Mouse (Mus musculus): ENCODE data around the gene Ptgdr. TPM values are rescaled to one million over a fixed set of nuclear protein-coding genes. Genes with fewer than 3 reads are reported as not detected.
"Not testable (repeated sequence)": the region's sequence is repeated elsewhere in the genome, so short reads cannot be mapped to it uniquely, and the experiment has no call there.

Gene Ptgdr
- polyA plus RNA-seq (2012; fragmentation: generic; extraction: Trizol), result not detected
- long read RNA-seq, experiment 1, result 0 reads
- long read RNA-seq, experiment 2, result 0 reads

DNA sequence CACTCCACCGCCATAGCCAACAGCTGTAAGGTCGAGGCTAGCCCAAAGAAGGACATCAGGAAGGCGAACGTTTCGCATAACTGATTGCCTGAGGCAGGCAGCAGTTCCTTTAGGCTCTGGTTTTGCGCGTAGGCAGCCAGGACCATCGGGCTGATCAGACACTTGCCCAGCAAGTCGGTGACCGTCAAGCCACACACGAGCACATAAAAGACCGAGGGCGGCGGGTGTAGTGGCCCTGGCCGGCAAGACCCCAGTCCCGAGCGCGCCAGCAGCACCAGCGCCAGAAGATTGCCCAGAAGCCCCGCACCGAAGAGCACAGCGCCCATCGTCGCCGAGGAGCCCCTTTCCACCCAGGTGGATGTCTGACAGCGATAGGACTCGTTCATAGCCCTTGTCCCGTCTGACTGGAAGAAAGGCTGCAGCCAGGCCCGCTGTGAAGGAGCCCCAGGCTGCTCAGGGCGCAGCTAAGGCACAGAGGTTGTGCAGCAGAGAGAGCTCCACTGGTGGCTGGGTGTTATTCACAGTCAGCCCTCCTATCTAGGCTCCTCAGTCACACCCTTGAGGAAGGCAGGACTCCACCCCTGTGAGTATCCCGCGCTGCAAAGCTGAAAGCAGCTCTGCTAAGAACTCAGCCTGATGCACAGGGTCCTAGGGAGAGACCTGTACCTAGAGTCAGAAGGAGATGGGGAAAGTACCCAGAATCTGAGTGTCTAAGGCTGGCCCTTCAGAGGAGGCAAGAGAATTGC, at the start of gene Ptgdr:
TSS of gene Ptgdr (minus strand) at position 508 of the 746 bp plus-strand sequence.
- TF ChIP-seq MYOG (IDR thresholded peaks at IDR 0.05; ENCODE audit: control insufficient read depth, extremely low read depth, insufficient read length) (no peak), CEBPB (IDR thresholded peaks at IDR 0.05; ENCODE audit: low read depth) (no peak), FOSL1 (IDR thresholded peaks at IDR 0.05; ENCODE audit: insufficient read depth, low read length, poor library complexity, severe bottlenecking) (no peak), MYOD1 (IDR thresholded peaks at IDR 0.05; ENCODE audit: control insufficient read depth, insufficient read length, low read depth) (no peak), MAX (IDR thresholded peaks at IDR 0.05) (no peak), USF1 (IDR thresholded peaks at IDR 0.05; ENCODE audit: low read depth) (no peak), CTCF (IDR thresholded peaks at IDR 0.05; ENCODE audit: control insufficient read depth, insufficient read depth, insufficient read length) (no peak)

GRCm38 (mm10) chr14:44907774-44908173, 48.6 kb upstream of the Ptgdr start:
- Histone ChIP-seq H3K4me3 (ENCODE audit: insufficient read depth, poor library complexity, severe bottlenecking) (no peak overlapping the region), H3K36me3 (ENCODE audit: control insufficient read depth, insufficient read depth) (no peaks in the 10 kb centered on the region), H3ac (ENCODE audit: control insufficient read depth, insufficient read length, low read depth) (no peak overlapping the region), H3K79me3 (ENCODE audit: low read depth) (no peaks in the 10 kb centered on the region), H3K79me2 (ENCODE audit: control insufficient read depth, insufficient read depth) (no peaks in the 10 kb centered on the region), H3K27me3 (ENCODE audit: control insufficient read depth, insufficient read depth, insufficient read length) (no peaks in the 10 kb centered on the region)
- TF ChIP-seq MAX (IDR thresholded peaks at IDR 0.05) (no peak), FOSL1 (IDR thresholded peaks at IDR 0.05; ENCODE audit: insufficient read depth, low read length, poor library complexity, severe bottlenecking) (no peak), USF1 (IDR thresholded peaks at IDR 0.05; ENCODE audit: low read depth) (no peak), MYOG (IDR thresholded peaks at IDR 0.05; ENCODE audit: control insufficient read depth, extremely low read depth, insufficient read length) (no peak)

More for the DNA sequence above, at the start of gene Ptgdr:
- Histone ChIP-seq H3K4me3 (ENCODE audit: insufficient read depth, poor library complexity, severe bottlenecking) (no peak within 1 kb of the TSS), H3K79me3 (ENCODE audit: low read depth) (no peaks in the 10 kb centered on the region), H3K36me3 (ENCODE audit: control insufficient read depth, insufficient read depth) (no peaks in the 10 kb centered on the region), H3K79me2 (ENCODE audit: control insufficient read depth, insufficient read depth) (no peaks in the 10 kb centered on the region), H3K27me3 (ENCODE audit: control insufficient read depth, insufficient read depth, insufficient read length) (no peaks in the 10 kb centered on the region), H3ac (ENCODE audit: control insufficient read depth, insufficient read length, low read depth) (no peak within 1 kb of the TSS)

DNA sequence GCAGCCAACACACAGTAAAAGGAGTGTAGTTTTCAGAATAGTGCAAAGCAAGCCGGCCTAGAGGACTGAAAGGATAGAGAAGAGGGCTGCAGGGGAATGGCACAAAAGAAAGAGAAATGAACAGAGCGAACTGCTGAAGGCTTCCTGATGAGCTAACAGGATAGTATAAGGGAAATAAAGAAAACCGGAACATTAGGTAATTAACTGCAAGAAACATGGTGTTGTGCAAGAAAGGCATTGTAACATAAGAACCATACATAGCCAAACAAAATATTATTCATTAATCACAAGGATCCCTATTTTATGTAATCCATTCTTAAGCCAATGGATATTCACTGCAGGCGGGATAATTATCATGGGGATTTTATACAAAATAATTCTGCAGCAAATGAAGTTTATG, 45.0 kb upstream of the Ptgdr start:
- TF ChIP-seq MAX (IDR thresholded peaks at IDR 0.05), result no peak
- TF ChIP-seq CTCF (IDR thresholded peaks at IDR 0.05; ENCODE audit: control insufficient read depth, insufficient read depth, insufficient read length), result no peak
- TF ChIP-seq MYOG (IDR thresholded peaks at IDR 0.05; ENCODE audit: control insufficient read depth, extremely low read depth, insufficient read length), result no peak
- H3K79me2 ChIP-seq (ENCODE audit: control insufficient read depth, insufficient read depth), result no peaks in the 10 kb centered on the region
- no peaks in the 10 kb centered on the region for H3K27me3 ChIP-seq (ENCODE audit: control insufficient read depth, insufficient read depth, insufficient read length)
- no peak overlapping the region for H3K4me3 ChIP-seq (ENCODE audit: insufficient read depth, poor library complexity, severe bottlenecking)
- H3K36me3 ChIP-seq (ENCODE audit: control insufficient read depth, insufficient read depth), result no peaks in the 10 kb centered on the region
- H3ac ChIP-seq (ENCODE audit: control insufficient read depth, insufficient read length, low read depth), result no peak overlapping the region
- no peaks in the 10 kb centered on the region for H3K79me3 ChIP-seq (ENCODE audit: low read depth)

GRCm38 (mm10) chr14:44901735-44902134, 42.6 kb upstream of the Ptgdr start:
- not testable (repeated sequence) for H3ac ChIP-seq (ENCODE audit: control insufficient read depth, insufficient read length, low read depth); H3K36me3 ChIP-seq (ENCODE audit: control insufficient read depth, insufficient read depth); H3K4me3 ChIP-seq (ENCODE audit: insufficient read depth, poor library complexity, severe bottlenecking); H3K79me2 ChIP-seq (ENCODE audit: control insufficient read depth, insufficient read depth); H3K27me3 ChIP-seq (ENCODE audit: control insufficient read depth, insufficient read depth, insufficient read length); H3K79me3 ChIP-seq (ENCODE audit: low read depth)

DNA sequence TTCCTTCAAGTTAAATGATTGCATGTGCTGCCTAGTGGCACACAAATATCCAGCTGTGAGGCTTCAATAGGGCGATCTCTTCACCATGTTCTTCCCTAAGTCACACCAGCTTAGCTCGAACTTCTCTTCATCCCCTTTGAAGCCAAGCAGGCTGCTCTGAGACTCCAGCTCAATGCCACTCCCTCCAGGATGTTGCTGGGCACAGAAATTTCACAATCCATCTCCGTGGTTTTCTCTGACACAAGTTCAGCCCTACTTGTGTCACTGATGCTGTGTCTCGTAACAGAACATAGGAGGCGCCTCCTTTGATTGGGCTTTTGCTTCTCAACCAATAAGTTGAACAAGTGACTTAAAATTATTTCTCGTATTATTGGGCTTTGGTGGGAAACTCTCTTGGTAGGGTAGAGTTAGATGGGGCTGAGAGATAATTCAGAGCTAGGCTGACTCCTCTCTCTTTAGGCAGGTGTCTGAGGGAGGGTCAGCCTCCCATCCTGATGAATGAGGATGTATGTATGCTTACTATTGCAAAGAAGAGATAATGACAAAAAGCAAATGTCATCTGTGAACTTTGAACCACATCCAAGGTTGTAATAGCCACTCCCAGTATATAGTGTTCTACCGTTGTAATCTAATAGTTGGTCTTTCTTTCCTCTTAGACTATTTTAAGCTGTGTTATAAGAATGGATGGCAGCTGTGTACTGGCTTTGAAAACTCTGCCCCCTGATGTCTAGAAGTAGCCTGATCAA, 32.4 kb upstream of the Ptgdr start:
- no peaks in the 10 kb centered on the region for H3K79me2 ChIP-seq (ENCODE audit: control insufficient read depth, insufficient read depth)
- no peaks in the 10 kb centered on the region for H3K36me3 ChIP-seq (ENCODE audit: control insufficient read depth, insufficient read depth)
- H3K79me3 ChIP-seq (ENCODE audit: low read depth), result no peaks in the 10 kb centered on the region
- no peaks in the 10 kb centered on the region for H3K27me3 ChIP-seq (ENCODE audit: control insufficient read depth, insufficient read depth, insufficient read length)
- TF ChIP-seq MYOG (IDR thresholded peaks at IDR 0.05; ENCODE audit: control insufficient read depth, extremely low read depth, insufficient read length), result no peak
- TF ChIP-seq MAX (IDR thresholded peaks at IDR 0.05), result no peak
- TF ChIP-seq CTCF (IDR thresholded peaks at IDR 0.05; ENCODE audit: control insufficient read depth, insufficient read depth, insufficient read length), result no peak
- no peak for TF ChIP-seq CEBPB (IDR thresholded peaks at IDR 0.05; ENCODE audit: low read depth)
- TF ChIP-seq MYOD1 (IDR thresholded peaks at IDR 0.05; ENCODE audit: control insufficient read depth, insufficient read length, low read depth), result no peak
- TF ChIP-seq FOSL1 (IDR thresholded peaks at IDR 0.05; ENCODE audit: insufficient read depth, low read length, poor library complexity, severe bottlenecking), result no peak
- TF ChIP-seq USF1 (IDR thresholded peaks at IDR 0.05; ENCODE audit: low read depth), result no peak
- no peak overlapping the region for H3ac ChIP-seq (ENCODE audit: control insufficient read depth, insufficient read length, low read depth)
- no peak overlapping the region for H3K4me3 ChIP-seq (ENCODE audit: insufficient read depth, poor library complexity, severe bottlenecking)

DNA sequence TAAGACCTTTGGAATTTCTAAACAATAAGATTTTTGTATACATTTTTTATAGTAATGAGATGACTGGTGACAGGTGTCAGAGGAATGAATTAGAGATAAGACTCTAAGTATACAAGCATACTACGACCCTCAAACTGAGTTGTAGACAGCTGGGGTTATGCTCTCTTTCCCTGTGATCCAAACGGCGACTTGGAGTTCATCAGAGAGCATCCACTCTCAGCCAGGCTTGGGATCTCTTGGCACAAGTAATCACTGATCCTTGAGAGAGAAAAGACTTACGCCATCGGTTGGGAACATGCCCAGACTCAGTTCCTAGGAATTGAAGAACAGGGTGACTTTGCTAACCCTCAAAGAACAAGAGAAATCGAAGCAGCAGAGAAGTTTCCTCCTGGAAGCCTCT, 10.5 kb upstream of the Ptgdr start:
- H3K79me2 ChIP-seq (ENCODE audit: control insufficient read depth, insufficient read depth), result no peaks in the 10 kb centered on the region
- H3K4me3 ChIP-seq (ENCODE audit: insufficient read depth, poor library complexity, severe bottlenecking), result no peak overlapping the region
- no peaks in the 10 kb centered on the region for H3K79me3 ChIP-seq (ENCODE audit: low read depth)
- H3K27me3 ChIP-seq (ENCODE audit: control insufficient read depth, insufficient read depth, insufficient read length), result no peaks in the 10 kb centered on the region
- H3K36me3 ChIP-seq (ENCODE audit: control insufficient read depth, insufficient read depth), result no peaks in the 10 kb centered on the region
- no peak overlapping the region for H3ac ChIP-seq (ENCODE audit: control insufficient read depth, insufficient read length, low read depth)
- TF ChIP-seq USF1 (IDR thresholded peaks at IDR 0.05; ENCODE audit: low read depth) (no peak), CTCF (IDR thresholded peaks at IDR 0.05; ENCODE audit: control insufficient read depth, insufficient read depth, insufficient read length) (no peak), CEBPB (IDR thresholded peaks at IDR 0.05; ENCODE audit: low read depth) (no peak), MAX (IDR thresholded peaks at IDR 0.05) (no peak), FOSL1 (IDR thresholded peaks at IDR 0.05; ENCODE audit: insufficient read depth, low read length, poor library complexity, severe bottlenecking) (no peak), MYOG (IDR thresholded peaks at IDR 0.05; ENCODE audit: control insufficient read depth, extremely low read depth, insufficient read length) (no peak), MYOD1 (IDR thresholded peaks at IDR 0.05; ENCODE audit: control insufficient read depth, insufficient read length, low read depth) (no peak)
